Mouse (Mus musculus): Measurements from ENCODE around the gene Mfap4. TPM values are rescaled to one million over a fixed set of nuclear protein-coding genes. Genes with fewer than 3 reads are reported as not detected.
A peak's percentile ranks its signal among the peaks of the same experiment; 100 is the strongest.

The Mfap4 gene
- total RNA-seq (2014; rRNA removed) (8.0 and 17.4 TPM in 2 replicates), polyA plus RNA-seq (2015; fragmentation: Nextera tagmentation; extraction: Ambion mirVana) (19.6 and 23.0 TPM in 2 replicates)

DNA sequence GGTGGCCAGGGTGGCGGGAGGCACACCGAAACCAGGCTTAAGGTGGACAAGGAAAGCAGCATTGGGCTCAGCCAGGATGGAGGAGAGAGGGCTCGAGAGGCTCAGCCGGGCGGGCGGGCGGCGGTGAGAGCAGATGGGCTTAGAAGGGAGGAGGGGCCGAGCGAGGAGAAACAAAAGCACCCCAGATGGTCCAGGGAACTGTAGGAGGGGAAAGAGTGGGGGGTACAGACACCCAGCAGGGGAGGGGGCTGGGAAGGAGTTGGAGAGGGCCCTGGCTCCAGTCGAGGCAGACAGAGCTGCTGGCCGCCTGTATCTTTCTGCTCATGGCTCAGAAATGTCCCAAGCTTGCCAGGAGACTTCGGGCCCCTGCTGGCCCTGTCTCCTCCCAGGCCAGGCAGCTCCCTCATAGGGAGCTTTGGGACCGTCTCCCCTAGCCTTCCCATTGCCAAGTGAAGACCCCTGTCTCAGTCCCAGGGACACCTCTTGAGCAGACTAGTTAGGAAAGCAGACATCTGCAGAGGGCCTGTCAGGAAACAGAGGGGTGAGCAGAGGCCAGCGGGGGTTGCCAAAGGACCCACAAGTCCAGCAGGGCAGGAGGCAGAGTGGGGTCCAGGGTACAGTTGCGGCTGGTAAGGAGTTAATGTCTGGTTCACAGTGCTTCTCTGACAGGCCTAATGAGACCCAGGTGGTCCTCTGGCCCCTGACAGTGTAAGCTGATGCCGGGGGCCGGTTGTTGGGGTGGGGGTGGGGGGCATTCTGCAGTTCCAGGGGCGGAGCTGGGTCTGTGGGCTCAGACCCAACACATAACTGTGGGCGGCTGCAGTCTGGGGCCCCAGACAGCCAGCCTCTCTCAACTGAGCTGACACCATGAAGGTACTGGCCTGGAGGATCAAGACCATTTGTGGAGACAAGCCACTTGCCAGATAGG is at the start of gene Mfap4:
Gene Mfap4, plus strand, starts transcription at position 819 of the 928 bp plus-strand sequence.
- ATAC-seq: peak; percentile 91
- 0 out of 2 replicates have a peak, but pooled peaks cover 6% of the 10 kb centered on the region for H3K4me1 ChIP-seq (ENCODE audit: insufficient read depth)
- no peaks in the 10 kb centered on the region for H3K27me3 ChIP-seq (ENCODE audit: insufficient read depth, low read length)

DNA sequence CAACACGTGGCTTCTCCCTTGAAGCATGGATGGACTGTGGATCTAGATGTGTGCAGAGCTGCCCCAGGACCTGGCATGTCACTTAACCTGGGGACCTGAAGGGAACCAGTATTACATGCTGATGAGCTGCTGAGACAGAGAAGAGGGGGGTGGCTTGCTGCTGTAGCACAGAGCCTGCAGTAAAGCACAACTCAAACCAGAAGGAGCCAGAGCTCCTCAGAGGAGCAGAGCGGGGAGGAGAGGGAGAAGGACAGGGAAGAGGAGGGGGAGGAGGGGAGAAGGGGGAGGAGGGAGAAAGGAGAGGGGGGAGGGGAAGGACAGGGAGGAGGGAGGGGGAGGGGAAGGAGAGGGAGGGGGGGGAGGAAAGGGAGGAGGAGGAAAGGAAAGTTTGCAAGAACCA is 48.9 kb upstream of the Mfap4 start:
- no peak overlapping the region for H3K4me3 ChIP-seq (ENCODE audit: low read depth, low read length)
- no peaks in the 10 kb centered on the region for H3K27me3 ChIP-seq (ENCODE audit: insufficient read depth, low read length)
- H3K9ac ChIP-seq: no peak overlapping the region
- H3K4me1 ChIP-seq (ENCODE audit: insufficient read depth): 0 out of 2 replicates have a peak, but pooled peaks cover 3% of the 10 kb centered on the region
- TF ChIP-seq CTCF (IDR thresholded peaks at IDR 0.05; ENCODE audit: low read depth): no peak
- no peak overlapping the region for H3K4me2 ChIP-seq (ENCODE audit: low read depth)
- H3K36me3 ChIP-seq (ENCODE audit: insufficient read depth): no peaks in the 10 kb centered on the region
- DNase-seq (no peak), ATAC-seq (no peak)
- 56% methylated on average over 2 of the region's 2 CpGs for WGBS
- H3K9me3 ChIP-seq (ENCODE audit: low read length): no peaks in the 10 kb centered on the region
- H3K27ac ChIP-seq (ENCODE audit: low read depth, low read length): no peak overlapping the region

More for the DNA sequence above, at the start of gene Mfap4:
- H3K4me3 ChIP-seq (ENCODE audit: low read depth, low read length): no peak within 1 kb of the TSS
- peak within 1 kb of the TSS; percentile 27 for H3K4me2 ChIP-seq (ENCODE audit: low read depth)
- peak; percentile 83 for DNase-seq
- WGBS: 8% methylated on average over 20 of the region's 20 CpGs
- TF ChIP-seq CTCF (IDR thresholded peaks at IDR 0.05; ENCODE audit: low read depth): no peak
- no peaks in the 10 kb centered on the region for H3K9me3 ChIP-seq (ENCODE audit: low read length)
- peaks cover 21% of the 10 kb centered on the region for H3K36me3 ChIP-seq (ENCODE audit: insufficient read depth)
- H3K9ac ChIP-seq: 0 out of 2 replicates have a peak within 1 kb of the TSS, but pooled peaks have one; percentile 6
- peak within 1 kb of the TSS; percentile 73 for H3K27ac ChIP-seq (ENCODE audit: low read depth, low read length)

DNA sequence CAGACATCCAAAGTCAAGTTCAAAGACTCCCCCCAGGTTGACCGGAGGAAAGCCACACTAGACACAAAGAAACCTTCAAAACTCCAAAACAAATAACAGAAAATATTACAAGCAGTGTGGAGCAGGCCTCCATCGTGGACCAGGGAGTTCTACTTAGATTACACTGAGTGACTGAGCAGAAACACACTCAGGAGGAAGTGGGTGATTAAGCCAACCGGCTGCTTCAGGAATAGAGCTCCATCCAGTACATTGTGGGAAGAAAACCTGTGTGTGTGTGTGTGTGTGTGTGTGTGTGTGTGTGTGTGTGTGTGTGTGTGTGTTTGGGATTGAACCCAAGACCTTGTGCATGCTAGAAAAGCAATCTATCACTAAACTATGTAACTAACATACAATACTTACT is 46.1 kb upstream of the Mfap4 start:
- TF ChIP-seq CTCF (IDR thresholded peaks at IDR 0.05; ENCODE audit: low read depth): no peak
- Histone ChIP-seq H3K27ac (ENCODE audit: low read depth, low read length) (no peak overlapping the region), H3K27me3 (ENCODE audit: insufficient read depth, low read length) (no peaks in the 10 kb centered on the region), H3K4me1 (ENCODE audit: insufficient read depth) (0 out of 2 replicates have a peak, but pooled peaks cover 3% of the 10 kb centered on the region), H3K9ac (no peak overlapping the region), H3K9me3 (ENCODE audit: low read length) (no peaks in the 10 kb centered on the region), H3K4me3 (ENCODE audit: low read depth, low read length) (no peak overlapping the region), H3K36me3 (ENCODE audit: insufficient read depth) (no peaks in the 10 kb centered on the region), H3K4me2 (ENCODE audit: low read depth) (no peak overlapping the region)
- DNase-seq (no peak), ATAC-seq (no peak)
- WGBS: 76% methylated on average over 3 of the region's 3 CpGs

DNA sequence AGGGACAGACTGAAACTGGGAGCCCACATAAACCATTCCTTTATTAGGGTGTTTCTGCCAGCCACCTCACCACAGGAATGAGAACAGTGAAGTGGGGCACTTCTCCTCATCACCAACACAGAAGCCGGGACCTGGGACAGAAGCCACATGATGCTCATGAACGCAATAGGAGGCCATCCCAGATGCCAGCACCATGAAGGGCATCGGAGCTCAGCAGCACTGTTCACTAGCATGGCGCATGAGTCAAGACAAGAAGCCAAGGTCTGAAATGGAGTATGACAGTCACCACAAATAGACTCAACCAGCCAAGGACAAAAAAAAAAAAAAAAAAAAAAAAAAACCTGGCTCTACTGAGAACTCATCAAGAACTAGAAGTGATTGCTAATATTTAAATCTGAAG is 44.8 kb upstream of the Mfap4 start:
- no peak for TF ChIP-seq CTCF (IDR thresholded peaks at IDR 0.05; ENCODE audit: low read depth)
- no peaks in the 10 kb centered on the region for H3K4me1 ChIP-seq (ENCODE audit: insufficient read depth)
- H3K9me3 ChIP-seq (ENCODE audit: low read length): no peaks in the 10 kb centered on the region
- H3K36me3 ChIP-seq (ENCODE audit: insufficient read depth): no peaks in the 10 kb centered on the region
- H3K27me3 ChIP-seq (ENCODE audit: insufficient read depth, low read length): no peaks in the 10 kb centered on the region
- H3K9ac ChIP-seq: no peak overlapping the region
- no peak overlapping the region for H3K27ac ChIP-seq (ENCODE audit: low read depth, low read length)
- H3K4me3 ChIP-seq (ENCODE audit: low read depth, low read length): no peak overlapping the region
- 89% methylated on average over 4 of the region's 4 CpGs for WGBS
- DNase-seq (no peak), ATAC-seq (no peak)
- H3K4me2 ChIP-seq (ENCODE audit: low read depth): no peak overlapping the region

DNA sequence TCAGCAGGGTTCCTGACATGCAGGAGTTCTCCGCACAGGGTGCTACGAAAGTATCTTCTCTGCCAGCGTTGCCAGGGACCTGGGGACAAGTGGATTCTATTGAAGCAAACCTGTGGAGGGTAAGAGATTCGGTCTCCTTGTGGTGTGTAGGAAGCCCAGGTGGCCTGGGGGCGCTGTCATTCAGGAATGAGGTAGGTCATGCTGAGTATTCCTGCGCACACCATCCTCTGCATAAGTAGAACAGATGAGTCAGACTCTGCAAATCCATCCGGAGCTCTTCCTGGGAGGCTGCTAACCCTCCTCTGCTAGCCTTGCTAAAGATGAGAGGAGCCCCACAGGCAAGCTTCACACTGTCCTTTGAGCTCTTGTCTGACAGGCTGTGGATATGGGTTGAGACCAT is 43.6 kb upstream of the Mfap4 start:
- no peak overlapping the region for H3K4me3 ChIP-seq (ENCODE audit: low read depth, low read length)
- H3K4me2 ChIP-seq (ENCODE audit: low read depth): no peak overlapping the region
- 82% methylated on average over 7 of the region's 7 CpGs for WGBS
- no peaks in the 10 kb centered on the region for H3K36me3 ChIP-seq (ENCODE audit: insufficient read depth)
- no peak for DNase-seq
- H3K27ac ChIP-seq (ENCODE audit: low read depth, low read length): no peak overlapping the region
- no peak for ATAC-seq
- H3K27me3 ChIP-seq (ENCODE audit: insufficient read depth, low read length): no peaks in the 10 kb centered on the region
- no peaks in the 10 kb centered on the region for H3K9me3 ChIP-seq (ENCODE audit: low read length)
- no peak for TF ChIP-seq CTCF (IDR thresholded peaks at IDR 0.05; ENCODE audit: low read depth)
- no peaks in the 10 kb centered on the region for H3K4me1 ChIP-seq (ENCODE audit: insufficient read depth)
- H3K9ac ChIP-seq: no peak overlapping the region

DNA sequence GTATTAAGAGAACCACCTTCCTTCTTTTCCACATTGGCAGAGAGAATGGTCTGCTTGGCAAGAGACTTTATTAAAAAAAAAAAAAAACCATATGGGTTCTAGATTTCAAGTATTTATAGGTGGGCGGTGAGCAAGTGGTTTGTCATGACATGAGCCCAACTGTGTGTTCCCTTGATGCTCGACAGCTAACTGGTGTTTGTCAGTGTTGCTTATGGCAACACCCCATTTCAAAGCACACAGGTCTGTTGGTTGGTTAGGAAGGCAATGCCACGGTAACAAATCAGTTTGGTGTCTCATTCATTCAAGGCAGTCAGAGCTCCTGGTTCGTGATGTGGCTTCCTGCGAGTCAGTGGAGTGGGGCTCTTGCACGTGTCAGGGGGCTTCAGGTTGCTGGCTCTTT is 41.4 kb upstream of the Mfap4 start:
- Histone ChIP-seq H3K9me3 (ENCODE audit: low read length) (no peaks in the 10 kb centered on the region), H3K4me3 (ENCODE audit: low read depth, low read length) (no peak overlapping the region), H3K9ac (no peak overlapping the region), H3K36me3 (ENCODE audit: insufficient read depth) (no peaks in the 10 kb centered on the region), H3K27ac (ENCODE audit: low read depth, low read length) (no peak overlapping the region), H3K27me3 (ENCODE audit: insufficient read depth, low read length) (no peaks in the 10 kb centered on the region), H3K4me2 (ENCODE audit: low read depth) (no peak overlapping the region), H3K4me1 (ENCODE audit: insufficient read depth) (no peaks in the 10 kb centered on the region; the same call in 1 of the 2 replicates)
- DNase-seq: no peak
- no peak for TF ChIP-seq CTCF (IDR thresholded peaks at IDR 0.05; ENCODE audit: low read depth)
- ATAC-seq: no peak
- WGBS: 92% methylated on average over 6 of the region's 6 CpGs

DNA sequence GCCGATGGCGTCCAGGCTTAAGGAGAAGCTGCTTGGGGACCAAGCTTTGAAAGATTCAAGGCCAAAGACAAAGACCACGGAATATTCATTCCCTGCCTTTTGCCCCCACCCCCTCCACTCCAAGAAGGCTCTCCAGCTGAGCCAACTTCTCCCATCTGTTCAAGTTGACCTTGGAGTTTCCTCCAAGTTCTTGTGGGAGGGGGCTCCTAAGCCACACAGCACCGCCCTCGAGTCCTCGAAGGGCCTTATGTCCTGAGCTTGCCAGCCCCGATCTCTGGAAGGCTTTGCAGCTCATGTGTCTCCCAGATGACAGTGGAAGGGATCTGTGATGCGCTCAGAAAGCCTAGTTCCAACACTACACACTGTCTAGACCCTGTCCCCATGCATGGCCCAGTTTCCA is 37.9 kb upstream of the Mfap4 start:
- WGBS: 78% methylated on average over 8 of the region's 8 CpGs
- peaks cover 12% of the 10 kb centered on the region; the same call in 1 of the 2 replicates for H3K36me3 ChIP-seq (ENCODE audit: insufficient read depth)
- TF ChIP-seq CTCF (IDR thresholded peaks at IDR 0.05; ENCODE audit: low read depth): no peak
- H3K9ac ChIP-seq: no peak overlapping the region
- no peak overlapping the region for H3K4me3 ChIP-seq (ENCODE audit: low read depth, low read length)
- ATAC-seq (no peak), DNase-seq (no peak)
- H3K27me3 ChIP-seq (ENCODE audit: insufficient read depth, low read length): no peaks in the 10 kb centered on the region
- H3K27ac ChIP-seq (ENCODE audit: low read depth, low read length): no peak overlapping the region
- no peak overlapping the region for H3K4me2 ChIP-seq (ENCODE audit: low read depth)
- H3K9me3 ChIP-seq (ENCODE audit: low read length): no peaks in the 10 kb centered on the region
- peaks cover 1% of the 10 kb centered on the region for H3K4me1 ChIP-seq (ENCODE audit: insufficient read depth)
